Mouse (Mus musculus) midbrain, embryonic 14.5 days (tissue): ENCODE measurements around the gene Apba2. TPM values are rescaled to one million over a fixed set of nuclear protein-coding genes. Genes with fewer than 3 reads are reported as not detected.

Experiments
- ATAC-seq: fragments of 200-750 bp; cut with Nextera tagmentation; 2 replicates; pipeline ENCODE4 v1.8.0; 2017; ENCODE audit warnings: moderate number of reproducible peaks, moderate library complexity; ENCODE audit not compliant: low FRiP score, low TSS enrichment
- DNase-seq: peaks from one replicate; pipeline ENCODE4 v3.0.0-alpha.2; 2015
- H3K27ac ChIP-seq: fragments of 300-500 bp; sonication (generic); replicated peaks from 2 replicates; pipeline ENCODE4 v1.5.1; 2014; ENCODE audit warnings: mild to moderate bottlenecking, low read depth, low read length, moderate library complexity
- H3K27me3 ChIP-seq: fragments of 300-500 bp; sonication (generic); 2 replicates; pipeline ENCODE4 v1.6.1; 2014; ENCODE audit warnings: low read length, control low read depth, mixed read lengths; ENCODE audit not compliant: control insufficient read depth, insufficient read depth
- H3K36me3 ChIP-seq: fragments of 300-500 bp; sonication (generic); 2 replicates; pipeline ENCODE4 v1.6.1; 2014; ENCODE audit warnings: low read length, control low read depth; ENCODE audit not compliant: control insufficient read depth, insufficient read depth
- H3K4me1 ChIP-seq: fragments of 300-500 bp; sonication (generic); 2 replicates; pipeline ENCODE4 v1.6.1; 2014; ENCODE audit warnings: mild to moderate bottlenecking, antibody characterized with exemption, low read length, control low read depth; ENCODE audit not compliant: control insufficient read depth, insufficient read depth
- H3K4me2 ChIP-seq: fragments of 300-500 bp; sonication (generic); 2 replicates; pipeline ENCODE4 v1.6.1; 2014; ENCODE audit warnings: mild to moderate bottlenecking, low read length, moderate library complexity
- H3K4me3 ChIP-seq: fragments of 300-500 bp; sonication (generic); replicated peaks from 2 replicates; pipeline ENCODE4 v1.5.1; 2014; ENCODE audit warnings: low read depth, low read length
- H3K9ac ChIP-seq: fragments of 300-500 bp; sonication (generic); replicated peaks from 2 replicates; pipeline ENCODE4 v1.6.1; 2014; ENCODE audit warnings: mild to moderate bottlenecking, low read length, moderate library complexity
- H3K9me3 ChIP-seq: fragments of 300-500 bp; sonication (generic); 2 replicates; pipeline ENCODE4 v1.6.1; 2016; ENCODE audit warnings: low read length, control low read depth, mixed read lengths; ENCODE audit not compliant: control insufficient read depth
- WGBS: fragments of 180-500 bp; shearing (Covaris S2); extraction: QIAGEN DNeasy Blood & Tissue Kit; methylation state at CpG from one replicate; pipeline ENCODE4 v1.1.7; 2014; 5-methylcytosine and 5-hydroxymethylcytosine counted together
- polyA plus RNA-seq: library from polyadenylated mRNA; unstranded; fragments of >200 nt; fragmentation: Nextera tagmentation; extraction: Ambion mirVana; gene quantifications from 2 replicates; pipeline ENCODE4 v1.2.1, GENCODE M21; 2014

Apba2 gene
- polyA plus RNA-seq, 1 experiment from 2014 or later = 184 TPM

DNA sequence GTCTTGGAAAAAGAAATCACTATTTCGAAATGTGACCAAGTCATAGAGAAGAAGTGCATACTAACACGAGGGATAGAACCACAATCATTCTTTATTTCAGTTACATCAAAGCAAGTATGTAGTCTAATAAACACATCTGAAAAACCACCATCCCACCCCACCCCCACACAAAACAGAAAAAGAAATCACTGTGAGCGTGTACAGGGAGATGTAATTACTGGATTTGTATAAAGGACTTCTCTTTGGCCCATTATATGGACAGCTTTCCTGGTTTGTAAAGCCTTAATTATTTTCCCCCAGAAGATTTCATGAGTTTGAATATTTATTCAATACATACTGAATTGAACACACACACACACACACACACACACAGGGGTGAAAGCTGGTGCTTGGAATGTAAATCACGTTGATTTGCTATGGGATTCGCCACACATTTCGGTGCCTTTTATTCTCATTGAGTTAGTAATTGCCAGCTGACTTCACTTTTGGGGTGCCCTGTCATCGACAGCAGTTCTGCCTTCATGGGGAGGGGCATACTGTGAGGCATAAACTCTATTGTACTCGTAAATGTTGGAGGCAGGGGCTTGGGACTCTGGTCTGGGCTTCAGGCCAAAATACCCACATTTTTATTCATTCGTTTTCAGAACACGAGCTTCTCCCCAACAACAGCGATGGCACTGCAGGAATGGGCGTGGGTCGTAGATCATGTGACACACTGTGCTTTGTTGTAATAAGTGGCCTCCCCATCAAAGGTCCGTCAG lies 195.2 kb downstream of the Apba2 start:
- H3K9me3 ChIP-seq = no peaks in the 10 kb centered on the region
- peaks cover 10% of the 10 kb centered on the region; the same call in 1 of the 2 replicates for H3K36me3 ChIP-seq
- WGBS = 41% methylated on average over 14 of the region's 14 CpGs
- no peak overlapping the region for H3K9ac ChIP-seq
- H3K4me2 ChIP-seq = no peak overlapping the region
- peak overlapping the region; percentile 27 for H3K27ac ChIP-seq
- ATAC-seq (peak; percentile 76), DNase-seq (peak; percentile 78)
- H3K4me1 ChIP-seq = peaks cover 23% of the 10 kb centered on the region
- H3K27me3 ChIP-seq = no peaks in the 10 kb centered on the region
- no peak overlapping the region for H3K4me3 ChIP-seq

DNA sequence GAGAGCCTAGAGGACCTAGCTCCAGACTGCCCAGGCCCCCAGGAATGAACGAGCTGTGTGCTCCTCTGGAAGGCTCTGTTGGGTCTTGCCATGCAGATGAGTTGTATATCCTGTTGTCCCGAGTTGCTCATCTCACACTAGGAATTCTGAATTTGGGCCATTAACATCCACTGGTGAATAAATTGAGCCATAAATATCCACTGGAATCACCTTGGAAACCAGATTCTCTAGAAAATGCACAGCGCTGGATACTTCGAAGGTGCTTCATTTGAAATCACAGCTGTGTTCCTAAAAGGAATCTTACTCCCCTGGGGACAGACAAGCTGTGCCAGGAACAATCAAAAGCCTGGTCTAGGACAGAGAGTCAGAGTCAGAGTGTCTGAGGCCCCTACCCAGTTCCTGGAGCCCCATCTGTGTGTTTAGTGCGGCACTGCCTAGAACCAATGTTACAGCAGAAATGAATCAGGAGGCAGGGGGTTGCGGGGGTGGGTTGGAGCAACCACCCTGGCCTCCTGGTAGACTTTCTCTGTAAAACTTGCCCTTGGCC lies 196.4 kb downstream of the Apba2 start:
- Histone ChIP-seq H3K9me3 (no peaks in the 10 kb centered on the region), H3K27ac (no peak overlapping the region), H3K4me2 (no peak overlapping the region), H3K9ac (no peak overlapping the region), H3K36me3 (peaks cover 10% of the 10 kb centered on the region; the same call in 1 of the 2 replicates), H3K27me3 (no peaks in the 10 kb centered on the region), H3K4me3 (no peak overlapping the region), H3K4me1 (peaks cover 23% of the 10 kb centered on the region)
- 61% methylated on average over 6 of the region's 6 CpGs for WGBS
- ATAC-seq (no peak), DNase-seq (peak; percentile 28)

DNA sequence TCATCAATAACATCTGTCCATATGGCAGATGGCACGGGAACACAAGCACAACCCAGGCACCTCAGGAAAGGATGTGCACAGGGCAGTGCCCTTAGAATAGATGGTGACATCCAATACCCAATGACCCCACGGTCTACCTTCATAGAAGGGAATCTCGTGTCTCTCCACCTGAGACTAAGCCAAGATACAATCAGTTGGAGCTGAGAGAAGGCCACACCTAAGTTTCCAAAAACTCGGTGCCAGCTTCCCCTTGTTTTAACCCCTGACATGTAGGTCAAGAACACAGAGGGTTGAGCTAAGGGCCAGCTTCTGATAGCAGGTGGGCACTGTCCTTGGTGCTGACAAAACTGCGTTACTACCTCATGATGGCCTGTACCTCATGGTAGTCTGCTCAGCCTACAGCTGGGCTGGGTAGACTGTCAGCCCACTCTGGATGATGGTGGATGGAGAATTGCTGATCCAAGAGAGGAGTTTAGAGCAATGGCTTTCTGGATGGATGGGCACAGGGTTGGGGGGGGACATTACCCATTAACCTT lies 202.6 kb downstream of the Apba2 start:
- H3K4me2 ChIP-seq = no peak overlapping the region
- no peaks in the 10 kb centered on the region for H3K9me3 ChIP-seq
- no peak overlapping the region for H3K27ac ChIP-seq
- no peak overlapping the region for H3K4me3 ChIP-seq
- no peak overlapping the region for H3K9ac ChIP-seq
- ATAC-seq = no peak
- no peaks in the 10 kb centered on the region for H3K36me3 ChIP-seq
- DNase-seq = no peak
- WGBS = 83% methylated on average over 5 of the region's 5 CpGs
- H3K4me1 ChIP-seq = 0 out of 2 replicates have a peak, but pooled peaks cover 3% of the 10 kb centered on the region
- H3K27me3 ChIP-seq = no peaks in the 10 kb centered on the region

DNA sequence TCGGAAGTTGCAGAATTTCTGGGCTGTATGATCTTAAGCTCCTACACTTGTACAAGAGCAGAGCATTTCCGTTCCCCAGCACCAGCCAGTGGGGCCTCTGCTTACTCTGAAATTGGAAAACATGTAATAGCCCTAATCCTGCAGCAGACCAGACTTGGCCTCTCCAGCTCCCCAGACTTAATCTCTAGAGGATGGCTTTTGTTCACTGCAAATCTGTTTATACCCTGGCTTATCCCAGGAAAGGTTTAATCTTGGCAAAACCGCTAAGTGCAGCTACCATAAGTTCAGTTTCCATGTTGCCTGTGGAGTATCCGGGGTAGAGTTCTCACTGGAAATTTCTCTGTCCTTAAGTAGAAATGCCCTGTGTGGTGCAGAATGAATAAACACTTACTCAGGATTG lies 206.7 kb downstream of the Apba2 start:
- no peaks in the 10 kb centered on the region for H3K36me3 ChIP-seq
- no peak overlapping the region for H3K4me2 ChIP-seq
- H3K4me1 ChIP-seq = 0 out of 2 replicates have a peak, but pooled peaks cover 3% of the 10 kb centered on the region
- H3K9me3 ChIP-seq = no peaks in the 10 kb centered on the region
- DNase-seq = no peak
- no peak overlapping the region for H3K4me3 ChIP-seq
- no peak overlapping the region for H3K9ac ChIP-seq
- WGBS = 53% methylated on average over 4 of the region's 4 CpGs
- no peak overlapping the region for H3K27ac ChIP-seq
- ATAC-seq = no peak
- no peaks in the 10 kb centered on the region for H3K27me3 ChIP-seq

DNA sequence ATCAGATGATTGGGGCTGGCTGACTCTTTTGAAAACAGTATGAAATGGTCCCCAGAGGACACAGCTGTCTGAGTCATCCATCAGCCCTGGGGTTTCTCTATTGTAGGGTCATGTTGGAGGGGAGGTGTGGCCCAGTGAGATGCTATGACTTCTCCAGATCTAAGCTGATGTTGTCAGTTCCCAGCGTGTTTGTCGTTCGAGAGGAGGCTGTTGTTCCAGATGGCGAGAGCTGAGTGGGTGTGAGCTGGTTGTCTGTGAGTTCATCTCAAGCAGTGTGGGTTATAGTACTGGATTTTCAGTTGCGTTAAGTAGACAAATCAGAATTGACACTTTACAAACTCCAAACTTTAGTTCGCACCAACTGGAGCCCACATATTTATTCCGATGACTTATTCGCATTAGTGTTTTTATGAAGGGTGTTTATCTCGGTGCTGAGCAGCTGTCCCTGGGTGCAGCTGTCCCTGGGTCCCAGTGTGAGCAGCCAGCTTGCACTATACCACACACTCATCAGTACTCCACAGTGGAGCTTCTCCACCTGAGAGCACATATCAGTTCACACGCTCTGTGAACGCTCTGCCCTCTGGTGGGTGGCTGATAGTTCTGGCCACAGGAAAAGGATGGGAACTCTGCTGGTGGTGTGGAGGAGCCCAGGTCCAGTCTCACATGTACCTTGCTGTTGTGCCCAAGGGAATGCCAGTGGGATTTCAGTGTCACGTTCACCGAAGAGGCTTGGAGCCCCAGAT lies 208.2 kb downstream of the Apba2 start:
- DNase-seq (peak; percentile 59), ATAC-seq (no peak)
- no peak overlapping the region for H3K27ac ChIP-seq
- 0 out of 2 replicates have a peak, but pooled peaks cover 3% of the 10 kb centered on the region for H3K4me1 ChIP-seq
- H3K27me3 ChIP-seq = no peaks in the 10 kb centered on the region
- H3K36me3 ChIP-seq = no peaks in the 10 kb centered on the region
- 87% methylated on average over 13 of the region's 13 CpGs for WGBS
- H3K4me3 ChIP-seq = no peak overlapping the region
- H3K4me2 ChIP-seq = no peak overlapping the region
- H3K9me3 ChIP-seq = no peaks in the 10 kb centered on the region
- H3K9ac ChIP-seq = no peak overlapping the region

DNA sequence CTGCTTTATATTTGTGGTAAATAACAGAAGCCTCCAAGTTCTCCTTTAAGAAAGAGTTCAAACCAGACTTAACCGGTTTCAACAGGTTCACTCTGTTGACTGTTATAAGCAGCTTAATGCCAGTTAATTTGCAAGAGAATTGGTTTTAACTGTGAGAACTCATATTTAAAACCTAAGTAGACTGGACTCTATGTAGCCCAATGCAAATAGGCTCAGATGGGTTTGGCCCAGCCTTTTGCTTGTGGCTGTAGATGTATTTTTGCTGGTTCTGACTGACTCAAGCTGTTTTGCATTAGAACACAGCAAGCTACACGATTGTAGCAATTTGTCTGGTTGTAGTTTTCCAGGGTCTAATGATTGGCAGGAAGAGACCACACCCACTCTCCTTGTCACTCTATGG lies 214.8 kb downstream of the Apba2 start:
- 66% methylated on average over 2 of the region's 2 CpGs for whole genome bisulfite sequencing
- peaks cover 7% of the 10 kb centered on the region; the same call in 1 of the 2 replicates for H3K36me3 ChIP-seq
- H3K4me3 ChIP-seq = no peak overlapping the region
- H3K4me2 ChIP-seq = no peak overlapping the region
- no peak overlapping the region for H3K9ac ChIP-seq
- ATAC-seq (no peak), DNase-seq (no peak)
- no peaks in the 10 kb centered on the region for H3K9me3 ChIP-seq
- H3K27ac ChIP-seq = no peak overlapping the region
- H3K27me3 ChIP-seq = no peaks in the 10 kb centered on the region
- H3K4me1 ChIP-seq = no peaks in the 10 kb centered on the region

DNA sequence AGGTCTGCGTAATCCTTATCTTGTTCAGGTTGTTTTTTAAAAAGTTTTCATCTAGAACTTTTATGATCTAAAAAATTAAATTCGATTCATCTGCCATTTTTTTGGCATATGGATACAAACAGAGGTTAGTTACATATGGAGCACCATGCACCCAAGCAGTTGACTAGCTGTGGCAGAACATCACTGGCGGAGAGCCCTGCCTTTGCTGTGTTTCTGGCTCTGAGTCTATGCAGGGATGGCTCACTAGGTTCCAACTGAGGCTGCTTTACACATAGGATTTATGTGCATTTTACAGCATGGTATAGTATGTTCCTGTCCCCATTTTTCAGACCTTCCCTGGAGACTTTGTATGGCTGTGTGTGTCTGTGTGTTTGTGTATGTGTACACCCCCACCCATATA lies 221.8 kb downstream of the Apba2 start:
- no peak for DNase-seq
- ATAC-seq = no peak

DNA sequence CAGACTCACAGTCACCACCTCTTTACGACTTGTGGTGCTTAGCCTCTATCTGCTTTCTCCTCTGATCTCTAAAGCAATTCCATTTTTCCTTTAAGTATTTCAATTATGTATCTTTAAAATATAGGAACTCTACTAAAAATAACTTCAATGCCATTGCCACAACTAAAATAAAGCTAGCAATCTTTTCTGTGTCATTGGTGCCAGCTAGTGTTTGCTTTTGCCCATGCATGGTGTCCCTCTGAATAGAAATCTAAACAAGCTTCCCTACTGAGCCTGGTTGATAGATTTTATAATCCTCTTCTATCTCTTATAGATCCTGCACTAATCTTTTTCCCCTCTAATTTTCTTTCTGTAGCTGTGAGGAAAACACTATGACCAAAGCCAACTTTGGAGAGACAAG lies 222.9 kb downstream of the Apba2 start:
- H3K9ac ChIP-seq = no peak overlapping the region
- H3K4me3 ChIP-seq = no peak overlapping the region
- H3K27me3 ChIP-seq = no peaks in the 10 kb centered on the region
- no peaks in the 10 kb centered on the region for H3K9me3 ChIP-seq
- H3K36me3 ChIP-seq = no peaks in the 10 kb centered on the region
- H3K4me2 ChIP-seq = no peak overlapping the region
- H3K27ac ChIP-seq = no peak overlapping the region
- DNase-seq (no peak), ATAC-seq (no peak)
- WGBS = 100% methylated on average over 1 of the region's 1 CpGs
- H3K4me1 ChIP-seq = peaks cover 3% of the 10 kb centered on the region; the same call in 1 of the 2 replicates

More for the DNA sequence above, 221.8 kb downstream of the Apba2 start:
- H3K27me3 ChIP-seq = no peaks in the 10 kb centered on the region
- no peak overlapping the region for H3K9ac ChIP-seq
- 92% methylated on average over 3 of the region's 3 CpGs for WGBS
- H3K36me3 ChIP-seq = no peaks in the 10 kb centered on the region
- H3K27ac ChIP-seq = no peak overlapping the region
- H3K4me3 ChIP-seq = no peak overlapping the region
- H3K9me3 ChIP-seq = no peaks in the 10 kb centered on the region
- peaks cover 3% of the 10 kb centered on the region; the same call in 1 of the 2 replicates for H3K4me1 ChIP-seq
- H3K4me2 ChIP-seq = no peak overlapping the region
